Mouse (Mus musculus) myocyte (in vitro differentiated cells): ENCODE data around the gene Rad51b.

Experiments used
- CEBPB ChIP-seq: IDR thresholded peaks from 2 replicates; pipeline ENCODE4 v1.6.1; 2011; ENCODE audit warnings: mild to moderate bottlenecking, moderate library complexity; ENCODE audit not compliant: poor library complexity, insufficient read depth, severe bottlenecking
- POLR2A ChIP-seq: IDR thresholded peaks from one replicate; pipeline ENCODE4 v1.6.1; 2011; ENCODE audit warnings: low read depth, mild to moderate bottlenecking, control low read depth, moderate library complexity; ENCODE audit not compliant: insufficient read length
- POLR2AphosphoS2 ChIP-seq: IDR thresholded peaks from one replicate; pipeline ENCODE4 v1.6.1; 2011; ENCODE audit warnings: low read depth, control low read depth; ENCODE audit not compliant: insufficient read length

- TF ChIP-seq CEBPB (no peak), POLR2AphosphoS2 (no peak), POLR2A (no peak)
These were observed 312.4 kb downstream of the Rad51b start for GRCm38 (mm10) chr12:79609399-79610010.
